Mouse (Mus musculus): ENCODE data around the gene Bcl2l10.

Bcl2l10 gene

GRCm38 (mm10) chr9:75400639-75401038 is 53.1 kb downstream of the Bcl2l10 start:
- H3K36me3 ChIP-seq (ENCODE audit: control insufficient read depth, insufficient read depth, low read length, poor library complexity, severe bottlenecking), result peaks cover 3% of the 10 kb centered on the region
- no peak for DNase-seq (ENCODE audit: low read depth, low spot score)

More at GRCm38 (mm10) chr9:75400639-75401038, 53.1 kb downstream of the Bcl2l10 start:
- no peaks in the 10 kb centered on the region for H3K27me3 ChIP-seq (ENCODE audit: control insufficient read depth, insufficient read depth, low read length, poor library complexity, severe bottlenecking)

Measured in splenic B cell, adult 2 months (primary cell).